ENCODE assay signal across 8 mouse cellular contexts in genomic region chr6:54971731-54972110, GRCm38 (mm10). TPM values are rescaled to one million over a fixed set of nuclear protein-coding genes. Genes with fewer than 3 reads are reported as not detected.
A peak's percentile ranks its signal among the peaks of the same experiment; 100 is the strongest.
DNase-seq lines count a peak whose midpoint lies in the region; ATAC-seq and TF ChIP-seq lines count a peak whose summit lies in the region.

No protein-coding gene starts in this region.

- peak; percentile 97 for DNase-seq in heart, adult 11 months
- no peak for DNase-seq in heart, postnatal 25 days (ENCODE audit: low spot score)
- peak; percentile 62 for DNase-seq in kidney, adult 18-20 months
- peak; percentile 72 for DNase-seq in lung, postnatal 0 days (ENCODE audit: low spot score)
- DNase-seq in cerebellum, postnatal 4 days (ENCODE audit: low spot score in 2 of 2) = no peak
- DNase-seq in urinary bladder, postnatal 4 days (ENCODE audit: low spot score in 2 of 2) = no peak
- DNase-seq in layer of hippocampus, adult 11-12 months (ENCODE audit: low spot score) = no peak

- H3K4me1 ChIP-seq in forebrain, embryonic 16.5 days (replicated peaks; ENCODE audit: control insufficient read depth, insufficient read depth, low read length) = peaks cover 5% of the 10 kb centered on the region; the same call in 1 of the 2 replicates
- H3K4me1 ChIP-seq in lung, postnatal 0 days (ENCODE audit: insufficient read depth, low read depth, low read length) = peaks cover 8% of the 10 kb centered on the region; the same call in 1 of the 2 replicates

- no peak for TF ChIP-seq EP300 in lung, postnatal 0 days (IDR thresholded peaks at IDR 0.05)

- peak overlapping the region; percentile 56 for H3K9ac ChIP-seq in forebrain, embryonic 16.5 days (replicated peaks; ENCODE audit: low read depth, low read length)
- peak overlapping the region; percentile 78 for H3K9ac ChIP-seq in lung, postnatal 0 days (replicated peaks; ENCODE audit: low read depth)

- H3K9me3 ChIP-seq in forebrain, embryonic 16.5 days (ENCODE audit: control insufficient read depth, low read length) = no peaks in the 10 kb centered on the region
- no peaks in the 10 kb centered on the region for H3K9me3 ChIP-seq in lung, postnatal 0 days (ENCODE audit: low read length)

- H3K27ac ChIP-seq in forebrain, embryonic 16.5 days (ENCODE audit: low read length) = no peak overlapping the region
- peak overlapping the region; percentile 92 for H3K27ac ChIP-seq in lung, postnatal 0 days (ENCODE audit: low read length)

- H3K36me3 ChIP-seq in forebrain, embryonic 16.5 days (ENCODE audit: control insufficient read depth, insufficient read depth) = no peaks in the 10 kb centered on the region
- no peaks in the 10 kb centered on the region for H3K36me3 ChIP-seq in lung, postnatal 0 days (ENCODE audit: insufficient read depth, low read length)

- 0 out of 2 replicates have a peak, but pooled peaks have one; percentile 4 for ATAC-seq in forebrain, embryonic 16.5 days
- ATAC-seq in lung, postnatal 0 days = peak; percentile 14

- peak overlapping the region; percentile 80 for H3K4me2 ChIP-seq in forebrain, embryonic 16.5 days (ENCODE audit: low read length)
- peak overlapping the region; percentile 75 for H3K4me2 ChIP-seq in lung, postnatal 0 days (replicated peaks; ENCODE audit: low read depth, low read length)

- WGBS in forebrain, embryonic 16.5 days = 19% methylated on average over 8 of the region's 8 CpGs
- WGBS in lung, postnatal 0 days = 11% methylated on average over 8 of the region's 8 CpGs

- TF ChIP-seq CTCF in lung, postnatal 0 days (IDR thresholded peaks at IDR 0.05) = no peak

- H3K27me3 ChIP-seq in forebrain, embryonic 16.5 days (replicated peaks; ENCODE audit: control insufficient read depth, insufficient read depth, low read length) = peaks cover 11% of the 10 kb centered on the region; the same call in 1 of the 2 replicates
- no peaks in the 10 kb centered on the region for H3K27me3 ChIP-seq in lung, postnatal 0 days (replicated peaks; ENCODE audit: insufficient read depth, low read length)

- peak overlapping the region; percentile 51 for H3K4me3 ChIP-seq in forebrain, embryonic 16.5 days (replicated peaks; ENCODE audit: low read length)
- H3K4me3 ChIP-seq in lung, postnatal 0 days (ENCODE audit: low read depth, low read length) = peak overlapping the region; percentile 64

- intact Hi-C loops in heart, postnatal 25 days (cut with DNase I) = loop anchor here (2.0 to 10.0 kb wide), 4 partner anchors 33 to 377 kb away; partner anchors contain the start of genes Fkbp14, Plekha8 and Znrf2

RNA-seq across cellular contexts. Expression of gene Nod1, which starts 0.7 kb away (rescaled TPM):
- 10 to 100 TPM; 17.1 to 19.6 TPM for total RNA-seq in heart, postnatal 25 days (2021)
- polyA plus RNA-seq in forebrain, embryonic 16.5 days (2015; fragmentation: Nextera tagmentation; extraction: Ambion mirVana) = 2.3 and 2.5 TPM in 2 replicates
- polyA plus RNA-seq in lung, postnatal 0 days (2015; fragmentation: Nextera tagmentation; extraction: Ambion mirVana) = 12.7 and 14.4 TPM in 2 replicates

RNA-seq across cellular contexts. Expression of gene Ggct, which starts 21.0 kb away (rescaled TPM):
- total RNA-seq in heart, postnatal 25 days (2021) = 10 to 100 TPM; 21.8 to 26.1 TPM
- polyA plus RNA-seq in forebrain, embryonic 16.5 days (2015; fragmentation: Nextera tagmentation; extraction: Ambion mirVana) = 18.9 and 21.0 TPM in 2 replicates
- polyA plus RNA-seq in lung, postnatal 0 days (2015; fragmentation: Nextera tagmentation; extraction: Ambion mirVana) = 6.9 and 8.7 TPM in 2 replicates

Comparison
In these comparisons a context has a peak if more than half of its experiments do, and no peak if none do; other contexts are left out.
1. DNase-seq: peak in heart, adult 11 months (single experiment), kidney, adult 18-20 months (single experiment) and lung, postnatal 0 days (single experiment); none in heart, postnatal 25 days (single experiment), cerebellum, postnatal 4 days (0 of 2), urinary bladder, postnatal 4 days (0 of 2) and layer of hippocampus, adult 11-12 months (single experiment).